Mouse (Mus musculus): ENCODE data around the gene Rrbp1. TPM values are rescaled to one million over a fixed set of nuclear protein-coding genes. Genes with fewer than 3 reads are reported as not detected.

The Rrbp1 gene
- total and polyA plus RNA-seq, 3 experiments = 56.7 to 128 (median 127) TPM

DNA sequence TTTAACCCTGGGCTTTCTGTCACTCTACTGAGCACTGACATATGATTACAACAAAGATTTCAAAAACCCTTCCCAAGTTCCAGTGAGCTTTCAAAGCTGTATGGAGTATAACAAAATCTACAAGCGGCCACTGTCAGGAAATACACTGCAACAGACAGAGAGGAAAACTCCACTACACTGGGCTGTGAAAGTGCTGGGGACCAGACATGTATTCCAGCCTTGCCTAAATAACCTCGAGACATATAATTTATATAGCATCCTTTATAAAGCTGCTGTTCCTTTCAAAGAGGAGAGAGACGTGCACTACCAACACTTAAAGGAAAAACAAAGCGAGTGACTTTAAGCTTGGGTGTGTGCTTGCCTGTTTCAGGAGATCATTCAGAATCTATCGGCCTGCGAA is 4.4 kb downstream of the Rrbp1 start:
- peaks cover 3 to 9% of the 10 kb centered on the region in 2 experiments; a peak in 3 of 4 replicates for H3K4me1 ChIP-seq (ENCODE audit: control insufficient read depth in 1 of 2, insufficient read depth in 2 of 2, low read length in 2 of 2)
- no peak overlapping the region for H3K4me3 ChIP-seq (ENCODE audit: control insufficient read depth in 1 of 2, insufficient read depth in 1 of 2, low read depth in 2 of 2, low read length in 2 of 2)
- H3K27ac ChIP-seq (ENCODE audit: control insufficient read depth, low read depth, low read length) = no peak overlapping the region
- TF ChIP-seq USF2 (IDR thresholded peaks at IDR 0.05; ENCODE audit: borderline replicate concordance in 1 of 2, insufficient read depth in 1 of 2, low read depth in 1 of 2, low read length in 2 of 2) = no peak
- no peak for TF ChIP-seq SIN3A (IDR thresholded peaks at IDR 0.05; ENCODE audit: low read length)
- no peaks in the 10 kb centered on the region for H3K27me3 ChIP-seq (ENCODE audit: control insufficient read depth in 1 of 2, insufficient read depth in 2 of 2, low read length in 2 of 2)
- H3K9ac ChIP-seq (ENCODE audit: control insufficient read depth, low read depth, low read length, poor library complexity, severe bottlenecking) = no peak overlapping the region
- peaks cover 3 to 8% of the 10 kb centered on the region in 2 experiments for H3K36me3 ChIP-seq (ENCODE audit: control insufficient read depth in 1 of 2, insufficient read depth in 2 of 2, low read length in 2 of 2)
- DNase-seq (ENCODE audit: low read depth, low spot score) = no peak
- H3K9me3 ChIP-seq (replicated peaks; ENCODE audit: insufficient read depth, low read length) = no peaks in the 10 kb centered on the region
- peaks cover 66% of the 10 kb centered on the region for H3K79me2 ChIP-seq (ENCODE audit: control insufficient read depth, insufficient read depth, low read length, poor library complexity)

DNA sequence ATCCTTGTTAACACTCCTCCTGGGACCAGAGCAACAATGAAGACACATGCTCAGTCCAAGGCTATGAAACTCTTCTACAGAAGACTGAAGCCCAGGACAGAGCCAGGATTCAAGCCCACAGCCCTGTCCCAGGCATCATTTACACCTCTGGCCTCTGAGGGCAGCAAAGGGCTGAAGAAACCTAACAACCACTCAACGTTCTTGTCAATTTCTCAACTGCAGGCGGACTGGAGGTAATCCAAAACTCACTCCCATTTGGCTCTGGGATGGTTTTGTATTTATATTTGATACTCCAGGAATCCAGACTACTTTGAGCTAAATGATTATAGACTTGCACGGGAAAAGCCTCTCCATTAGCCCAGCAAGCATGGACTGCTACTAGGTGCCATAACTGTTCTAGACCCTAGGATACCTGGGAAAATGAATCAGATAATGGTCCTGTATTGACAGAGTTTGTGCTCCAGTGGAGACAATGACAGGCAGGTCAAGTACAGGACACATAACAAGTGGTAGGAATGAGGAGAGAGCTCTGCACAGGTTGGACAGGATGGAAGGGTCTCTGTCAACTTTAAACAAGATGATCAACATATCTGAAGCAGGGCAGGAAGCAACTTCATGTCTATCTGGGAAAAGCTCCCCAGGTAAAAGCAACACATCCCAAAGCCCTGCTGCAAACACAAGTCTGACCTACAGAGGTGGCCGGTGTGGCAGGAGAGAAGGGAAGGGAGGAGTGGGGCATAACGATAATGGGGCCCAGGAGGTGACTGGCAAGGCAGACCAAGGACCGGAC is 5.7 kb downstream of the Rrbp1 start:
- no peak for DNase-seq (ENCODE audit: low read depth, low spot score)
- no peak overlapping the region for H3K9ac ChIP-seq (ENCODE audit: control insufficient read depth, low read depth, low read length, poor library complexity, severe bottlenecking)
- no peak overlapping the region for H3K27ac ChIP-seq (ENCODE audit: control insufficient read depth, low read depth, low read length)

DNA sequence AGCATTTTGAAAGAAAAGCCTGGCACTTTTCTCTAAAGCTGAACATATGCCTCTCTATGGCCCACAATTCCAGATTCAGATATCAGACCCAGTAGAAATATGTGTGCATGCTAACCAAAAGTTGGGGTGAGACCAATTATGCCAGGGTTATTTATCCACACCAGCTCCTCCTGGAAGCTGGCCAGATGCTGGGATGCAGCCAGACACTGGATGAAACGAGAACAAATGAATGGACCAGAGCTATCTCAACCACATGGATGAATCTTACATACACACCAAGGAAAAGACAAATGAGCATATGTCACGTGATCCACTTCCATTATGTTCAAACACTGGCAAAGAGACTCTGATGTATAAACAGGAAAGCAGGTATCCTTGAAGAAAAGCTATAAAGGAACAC is 7.5 kb downstream of the Rrbp1 start:
- no peaks in the 10 kb centered on the region for H3K9me3 ChIP-seq (replicated peaks; ENCODE audit: insufficient read depth, low read length)
- TF ChIP-seq TBP (IDR thresholded peaks at IDR 0.05; ENCODE audit: low read depth, low read length) (no peak), MEF2A (IDR thresholded peaks at IDR 0.05; ENCODE audit: extremely low read depth, insufficient replicate concordance, low read depth, low read length, poor library complexity, severe bottlenecking) (no peak), ELF1 (IDR thresholded peaks at IDR 0.05; ENCODE audit: low read depth, low read length) (no peak), CTCF (IDR thresholded peaks at IDR 0.05 in 2 of 3, conservative IDR thresholded peaks at IDR 0.05 in 1 of 3; ENCODE audit: control insufficient read depth in 1 of 3, insufficient read depth in 1 of 3, low read depth in 2 of 3, low read length in 3 of 3, poor library complexity in 1 of 3, severe bottlenecking in 1 of 3) (no peak), MAX (IDR thresholded peaks at IDR 0.05; ENCODE audit: low read length) (no peak), CHD1 (IDR thresholded peaks at IDR 0.05; ENCODE audit: low read depth, low read length) (no peak), TCF12 (IDR thresholded peaks at IDR 0.05; ENCODE audit: low read depth, low read length) (no peak)
- no peak for DNase-seq (ENCODE audit: low read depth, low spot score)
- peaks cover 49% of the 10 kb centered on the region for H3K79me2 ChIP-seq (ENCODE audit: control insufficient read depth, insufficient read depth, low read length, poor library complexity)
- H3K27ac ChIP-seq (ENCODE audit: control insufficient read depth, low read depth, low read length) = no peak overlapping the region
- H3K4me1 ChIP-seq (ENCODE audit: control insufficient read depth in 1 of 2, insufficient read depth in 2 of 2, low read length in 2 of 2) = no peaks in the 10 kb centered on the region
- no peaks in the 10 kb centered on the region for H3K27me3 ChIP-seq (ENCODE audit: control insufficient read depth in 1 of 2, insufficient read depth in 2 of 2, low read length in 2 of 2)
- peaks cover 0 to 3% of the 10 kb centered on the region in 2 experiments; a peak in 2 of 4 replicates for H3K36me3 ChIP-seq (ENCODE audit: control insufficient read depth in 1 of 2, insufficient read depth in 2 of 2, low read length in 2 of 2)
- H3K4me3 ChIP-seq (ENCODE audit: control insufficient read depth in 1 of 2, insufficient read depth in 1 of 2, low read depth in 2 of 2, low read length in 2 of 2) = no peak overlapping the region
- no peak overlapping the region for H3K9ac ChIP-seq (ENCODE audit: control insufficient read depth, low read depth, low read length, poor library complexity, severe bottlenecking)

More for the DNA sequence above, 5.7 kb downstream of the Rrbp1 start:
- Histone ChIP-seq H3K27me3 (ENCODE audit: control insufficient read depth in 1 of 2, insufficient read depth in 2 of 2, low read length in 2 of 2) (no peaks in the 10 kb centered on the region), H3K4me1 (ENCODE audit: control insufficient read depth in 1 of 2, insufficient read depth in 2 of 2, low read length in 2 of 2) (peaks cover 3 to 9% of the 10 kb centered on the region in 2 experiments; a peak in 3 of 4 replicates), H3K36me3 (ENCODE audit: control insufficient read depth in 1 of 2, insufficient read depth in 2 of 2, low read length in 2 of 2) (peaks cover 3 to 8% of the 10 kb centered on the region in 2 experiments), H3K4me3 (ENCODE audit: control insufficient read depth in 1 of 2, insufficient read depth in 1 of 2, low read depth in 2 of 2, low read length in 2 of 2) (no peak overlapping the region), H3K9me3 (replicated peaks; ENCODE audit: insufficient read depth, low read length) (no peaks in the 10 kb centered on the region), H3K79me2 (ENCODE audit: control insufficient read depth, insufficient read depth, low read length, poor library complexity) (peaks cover 62% of the 10 kb centered on the region)
- TF ChIP-seq MAZ (IDR thresholded peaks at IDR 0.05; ENCODE audit: low read depth, low read length) (no peak), POLR2AphosphoS5 (IDR thresholded peaks at IDR 0.05; ENCODE audit: borderline replicate concordance, low read depth, low read length) (no peak), RAD21 (IDR thresholded peaks at IDR 0.05; ENCODE audit: low read depth, low read length) (no peak), RCOR1 (IDR thresholded peaks at IDR 0.05; ENCODE audit: low read depth, low read length) (no peak), EP300 (IDR thresholded peaks at IDR 0.05; ENCODE audit: low read depth in 1 of 2, low read length in 2 of 2) (no peak), ETS1 (IDR thresholded peaks at IDR 0.05; ENCODE audit: low read depth, low read length) (no peak), USF1 (IDR thresholded peaks at IDR 0.05; ENCODE audit: low read depth, low read length) (no peak), MAFK (IDR thresholded peaks at IDR 0.05; ENCODE audit: borderline replicate concordance, low read depth, low read length) (no peak), E2F4 (IDR thresholded peaks at IDR 0.05; ENCODE audit: borderline replicate concordance, low read depth, low read length) (no peak), TCF12 (IDR thresholded peaks at IDR 0.05; ENCODE audit: low read depth, low read length) (no peak), SMC3 (IDR thresholded peaks at IDR 0.05; ENCODE audit: low read depth, low read length) (no peak), GATA1 (IDR thresholded peaks at IDR 0.05; ENCODE audit: low read depth, low read length) (no peak), SIN3A (IDR thresholded peaks at IDR 0.05; ENCODE audit: low read length) (no peak), ZKSCAN1 (IDR thresholded peaks at IDR 0.05; ENCODE audit: low read depth, low read length) (no peak), NELFE (IDR thresholded peaks at IDR 0.05; ENCODE audit: low read depth, low read length) (no peak), MAX (IDR thresholded peaks at IDR 0.05; ENCODE audit: low read length) (no peak), TBP (IDR thresholded peaks at IDR 0.05; ENCODE audit: low read depth, low read length) (no peak)
